Mouse (Mus musculus) testis, adult 2 months (tissue): Measurements from ENCODE around the gene Smc1b. TPM values are rescaled to one million over a fixed set of nuclear protein-coding genes. Genes with fewer than 3 reads are reported as not detected.

Experiments used
- H3K27ac ChIP-seq: fragments of 200-500 bp; 2 replicates; pipeline ENCODE4 v1.5.1; 2012; ENCODE audit warnings: low read depth, low read length; ENCODE audit not compliant: control insufficient read depth, insufficient read depth
- H3K27me3 ChIP-seq: fragments of 200-500 bp; 2 replicates; pipeline ENCODE4 v1.6.1; 2012; ENCODE audit warnings: mild to moderate bottlenecking, low read length, moderate library complexity; ENCODE audit not compliant: control insufficient read depth, insufficient read depth
- H3K36me3 ChIP-seq: fragments of 200-500 bp; 2 replicates; pipeline ENCODE4 v1.6.1; 2012; ENCODE audit warnings: mild to moderate bottlenecking, low read length; ENCODE audit not compliant: control insufficient read depth, insufficient read depth
- H3K4me1 ChIP-seq: fragments of 200-500 bp; 2 replicates; pipeline ENCODE4 v1.6.1; 2012; ENCODE audit warnings: low read length; ENCODE audit not compliant: control insufficient read depth, insufficient read depth
- H3K4me3 ChIP-seq: fragments of 200-500 bp; 2 replicates; pipeline ENCODE4 v1.5.1; 2012; ENCODE audit warnings: low read depth, mild to moderate bottlenecking, low read length, moderate library complexity, mixed read lengths; ENCODE audit not compliant: control insufficient read depth
- CTCF ChIP-seq: fragments of 200-500 bp; IDR thresholded peaks from 2 replicates; pipeline ENCODE4 v1.5.1; 2012; ENCODE audit warnings: low read depth, mild to moderate bottlenecking, inconsistent platforms, low read length, moderate library complexity; ENCODE audit not compliant: control insufficient read depth, insufficient read depth, insufficient replicate concordance
- POLR2A ChIP-seq: fragments of 200-500 bp; IDR thresholded peaks from 2 replicates; pipeline ENCODE4 v1.6.1; 2012; ENCODE audit warnings: low read depth, mild to moderate bottlenecking, inconsistent platforms, low read length, moderate library complexity; ENCODE audit not compliant: control insufficient read depth
- polyA plus RNA-seq: library from polyadenylated mRNA; depleted of rRNA; stranded (reverse); fragments of >200 nt; gene quantifications from 2 replicates; pipeline ENCODE4 v1.2.3, GENCODE M21; 2012

Smc1b gene
- polyA plus RNA-seq, 1 experiment: 25.1 TPM

- H3K4me1 ChIP-seq: no peaks in the 10 kb centered on the region
- no peak overlapping the region for H3K4me3 ChIP-seq
- no peaks in the 10 kb centered on the region for H3K27me3 ChIP-seq
- TF ChIP-seq POLR2A (no peak), CTCF (no peak)
- no peak overlapping the region for H3K27ac ChIP-seq
- H3K36me3 ChIP-seq: no peaks in the 10 kb centered on the region
These were observed 40.3 kb upstream of the Smc1b start for GRCm38 (mm10) chr15:85172054-85172453.

- Histone ChIP-seq H3K4me1 (no peaks in the 10 kb centered on the region), H3K27ac (no peak overlapping the region)
- TF ChIP-seq CTCF: no peak
- no peak for TF ChIP-seq POLR2A
These were observed 35.4 kb upstream of the Smc1b start for GRCm38 (mm10) chr15:85167086-85167679.

DNA sequence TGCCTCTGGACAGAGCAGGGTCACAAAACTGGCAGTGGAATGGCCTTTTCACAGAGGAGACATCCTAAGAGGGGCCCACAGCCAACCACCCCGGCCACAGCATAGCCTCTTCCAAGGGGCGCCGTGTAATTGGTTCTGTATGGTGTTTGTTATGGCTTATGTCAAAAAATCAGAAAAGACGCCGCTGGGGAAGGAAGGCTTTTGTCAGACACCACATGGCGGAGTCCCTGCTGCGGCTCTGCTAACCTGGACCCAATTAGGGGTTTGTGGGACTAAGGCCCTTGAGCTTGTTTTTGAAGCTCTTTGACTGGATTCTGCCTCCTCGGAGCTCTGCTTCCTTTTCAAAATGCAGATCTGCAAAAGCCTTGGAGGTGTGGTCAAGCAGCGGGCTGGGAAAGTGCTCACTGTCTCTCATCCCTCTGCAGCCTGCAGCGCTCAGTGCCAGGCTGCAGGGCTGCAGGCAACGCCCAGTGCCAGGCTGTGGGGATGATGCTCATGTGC, 34.7 kb upstream of the Smc1b start:
- Histone ChIP-seq H3K27ac (no peak overlapping the region), H3K4me3 (no peak overlapping the region), H3K27me3 (no peaks in the 10 kb centered on the region), H3K4me1 (no peaks in the 10 kb centered on the region), H3K36me3 (no peaks in the 10 kb centered on the region)
- TF ChIP-seq POLR2A (no peak), CTCF (no peak)

More at GRCm38 (mm10) chr15:85167086-85167679, 35.4 kb upstream of the Smc1b start:
- no peak overlapping the region for H3K4me3 ChIP-seq
- no peaks in the 10 kb centered on the region for H3K27me3 ChIP-seq
- no peaks in the 10 kb centered on the region for H3K36me3 ChIP-seq

- Histone ChIP-seq H3K4me1 (no peaks in the 10 kb centered on the region), H3K27me3 (no peaks in the 10 kb centered on the region), H3K27ac (no peak overlapping the region), H3K4me3 (no peak overlapping the region), H3K36me3 (no peaks in the 10 kb centered on the region)
- TF ChIP-seq POLR2A (no peak), CTCF (no peak)
These were observed 31.2 kb upstream of the Smc1b start for GRCm38 (mm10) chr15:85162693-85163663.

DNA sequence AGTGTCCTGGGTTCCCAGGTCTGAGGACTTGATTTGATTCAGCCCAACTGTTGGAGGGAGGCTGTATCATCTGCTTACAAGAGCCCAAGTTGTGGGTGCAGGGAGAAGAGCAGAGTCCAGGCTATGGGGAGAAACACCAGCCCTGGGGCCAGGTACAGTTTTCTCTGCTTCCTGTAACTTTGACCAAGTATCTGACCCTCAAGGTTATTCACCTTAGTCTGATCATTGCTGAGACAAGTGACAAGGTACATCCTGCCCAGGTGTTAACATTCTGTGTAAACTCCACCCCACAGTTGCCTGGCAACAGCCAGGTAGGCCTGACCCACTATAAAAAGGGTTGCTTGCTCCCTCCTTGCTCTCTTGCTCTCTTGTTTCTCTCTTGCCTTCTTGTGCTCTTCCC, 29.7 kb upstream of the Smc1b start:
- Histone ChIP-seq H3K27me3 (no peaks in the 10 kb centered on the region), H3K27ac (no peak overlapping the region), H3K36me3 (no peaks in the 10 kb centered on the region), H3K4me3 (no peak overlapping the region), H3K4me1 (no peaks in the 10 kb centered on the region)
- TF ChIP-seq POLR2A: no peak
- TF ChIP-seq CTCF: no peak

DNA sequence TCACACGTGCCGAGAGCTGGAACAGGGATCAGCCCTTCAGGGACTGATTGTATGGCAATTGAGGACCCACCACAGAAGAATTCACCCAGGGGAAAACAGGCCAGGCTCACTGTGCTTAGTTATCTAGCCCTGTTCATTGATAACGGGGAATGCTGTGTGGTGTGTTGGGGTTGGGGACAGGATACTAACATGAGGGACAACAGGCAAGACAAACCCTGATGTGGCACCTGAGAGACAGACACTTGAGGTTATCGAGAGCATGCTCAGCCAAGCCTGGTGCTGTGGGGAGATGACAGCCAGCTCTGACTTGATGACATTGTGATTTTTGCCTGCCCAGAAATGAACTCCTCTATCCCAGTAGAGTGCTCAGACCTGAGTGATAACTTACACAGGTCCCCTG, 24.4 kb upstream of the Smc1b start:
- Histone ChIP-seq H3K4me1 (peaks cover 5% of the 10 kb centered on the region), H3K36me3 (no peaks in the 10 kb centered on the region), H3K4me3 (no peak overlapping the region), H3K27ac (no peak overlapping the region), H3K27me3 (no peaks in the 10 kb centered on the region)
- TF ChIP-seq POLR2A (no peak), CTCF (no peak)

GRCm38 (mm10) chr15:85154091-85154490, 22.3 kb upstream of the Smc1b start:
- TF ChIP-seq POLR2A (no peak), CTCF (no peak)
- no peaks in the 10 kb centered on the region for H3K27me3 ChIP-seq
- H3K36me3 ChIP-seq: no peaks in the 10 kb centered on the region

More at GRCm38 (mm10) chr15:85154091-85154490, 22.3 kb upstream of the Smc1b start:
- Histone ChIP-seq H3K4me3 (no peak overlapping the region), H3K27ac (no peak overlapping the region), H3K4me1 (peaks cover 5% of the 10 kb centered on the region)
